10 mouse cellular contexts compared by ENCODE assay signal in genomic region chr9:7833421-7833820, GRCm38 (mm10). TPM values are rescaled to one million over a fixed set of nuclear protein-coding genes. Genes with fewer than 3 reads are reported as not detected.
DNase-seq lines count a peak whose midpoint lies in the region; ATAC-seq and TF ChIP-seq lines count a peak whose summit lies in the region.
"Had no signal": no experiment of that assay in that cellular context is flagged by ENCODE, and none has a peak within 500 bp of the region (broad histone marks: within the 10 kb centered on the region; RNA-seq: fewer than 3 reads in every experiment).

No protein-coding gene starts in this region.

- H3K9me3 ChIP-seq in midbrain, embryonic 12.5 days, result no peaks in the 10 kb centered on the region
- H3K9me3 ChIP-seq in midbrain, embryonic 15.5 days, result no peaks in the 10 kb centered on the region
- no peaks in the 10 kb centered on the region for H3K9me3 ChIP-seq in hindbrain, embryonic 13.5 days
- no peaks in the 10 kb centered on the region for H3K9me3 ChIP-seq in stomach, embryonic 14.5 days (ENCODE audit: control insufficient read depth, low read depth, low read length)

- peaks cover 23% of the 10 kb centered on the region for H3K4me1 ChIP-seq in midbrain, embryonic 12.5 days
- H3K4me1 ChIP-seq in midbrain, embryonic 15.5 days, result peaks cover 55% of the 10 kb centered on the region
- H3K4me1 ChIP-seq in hindbrain, embryonic 13.5 days (replicated peaks), result peaks cover 56% of the 10 kb centered on the region
- H3K4me1 ChIP-seq in stomach, embryonic 14.5 days (ENCODE audit: control insufficient read depth, insufficient read depth, low read length), result peaks cover 5% of the 10 kb centered on the region

- H3K27me3 ChIP-seq in midbrain, embryonic 12.5 days, result no peaks in the 10 kb centered on the region
- H3K27me3 ChIP-seq in midbrain, embryonic 15.5 days (replicated peaks), result no peaks in the 10 kb centered on the region
- H3K27me3 ChIP-seq in hindbrain, embryonic 13.5 days, result no peaks in the 10 kb centered on the region
- H3K27me3 ChIP-seq in stomach, embryonic 14.5 days (ENCODE audit: control insufficient read depth, insufficient read depth, low read length), result no peaks in the 10 kb centered on the region

- H3K27ac ChIP-seq in gastrocnemius, adult 2 months, result peak overlapping the region; percentile 6; the same call in 1 of the 2 replicates
- no peak overlapping the region for H3K27ac ChIP-seq in midbrain, embryonic 12.5 days (replicated peaks)
- no peak overlapping the region for H3K27ac ChIP-seq in midbrain, embryonic 15.5 days
- no peak overlapping the region for H3K27ac ChIP-seq in hindbrain, embryonic 13.5 days
- no peak overlapping the region for H3K27ac ChIP-seq in stomach, embryonic 14.5 days (ENCODE audit: low read length)

- H3K4me2 ChIP-seq in midbrain, embryonic 12.5 days (replicated peaks), result peak overlapping the region; percentile 9; the same call in 1 of the 2 replicates
- H3K4me2 ChIP-seq in midbrain, embryonic 15.5 days, result no peak overlapping the region
- H3K4me2 ChIP-seq in hindbrain, embryonic 13.5 days, result peak overlapping the region; percentile 36
- H3K4me2 ChIP-seq in stomach, embryonic 14.5 days (replicated peaks; ENCODE audit: low read depth, low read length), result 0 out of 2 replicates have a peak overlapping the region, but pooled peaks have one; percentile 8

- peaks cover 11% of the 10 kb centered on the region for H3K36me3 ChIP-seq in midbrain, embryonic 12.5 days
- no peaks in the 10 kb centered on the region; the same call in 1 of the 2 replicates for H3K36me3 ChIP-seq in midbrain, embryonic 15.5 days (replicated peaks)
- H3K36me3 ChIP-seq in hindbrain, embryonic 13.5 days, result peaks cover 11% of the 10 kb centered on the region
- peaks cover 13% of the 10 kb centered on the region; the same call in 1 of the 2 replicates for H3K36me3 ChIP-seq in stomach, embryonic 14.5 days (ENCODE audit: control insufficient read depth, insufficient read depth, low read length)

- TF ChIP-seq CTCF in gastrocnemius, adult 2 months (IDR thresholded peaks at IDR 0.05), result no peak

- H3K9ac ChIP-seq in midbrain, embryonic 12.5 days (replicated peaks), result no peak overlapping the region
- H3K9ac ChIP-seq in midbrain, embryonic 15.5 days, result no peak overlapping the region
- H3K9ac ChIP-seq in hindbrain, embryonic 13.5 days, result no peak overlapping the region
- H3K9ac ChIP-seq in stomach, embryonic 14.5 days (replicated peaks; ENCODE audit: low read depth, low read length), result no peak overlapping the region

- no peak for ATAC-seq in midbrain, embryonic 12.5 days (ENCODE audit: low FRiP score, low read depth)
- ATAC-seq in midbrain, embryonic 15.5 days (replicated peaks), result no peak
- ATAC-seq in hindbrain, embryonic 13.5 days (ENCODE audit: low FRiP score), result no peak
- no peak for ATAC-seq in stomach, embryonic 14.5 days (ENCODE audit: insufficient number of reproducible peaks, insufficient read depth, low FRiP score, low read depth)

- DNase-seq in gastrocnemius, adult 2 months, result no peak
- DNase-seq in gastrocnemius, postnatal 10 days, result no peak
- no peak for DNase-seq in spleen, postnatal 4 days (ENCODE audit: low spot score in 2 of 2)
- no peak for DNase-seq in MN1 (ENCODE audit: low spot score)
- DNase-seq: kidney, adult 2 months; thymus, adult 18-20 months had no signal

- 90% methylated on average over 6 of the region's 6 CpGs for WGBS in midbrain, embryonic 12.5 days
- 93% methylated on average over 6 of the region's 6 CpGs for WGBS in midbrain, embryonic 15.5 days
- 90% methylated on average over 6 of the region's 6 CpGs for WGBS in hindbrain, embryonic 13.5 days
- WGBS in stomach, embryonic 14.5 days, result 89% methylated on average over 6 of the region's 6 CpGs

- H3K4me3 ChIP-seq in gastrocnemius, adult 2 months, result peak overlapping the region; percentile 52
- H3K4me3 ChIP-seq in midbrain, embryonic 12.5 days, result no peak overlapping the region
- no peak overlapping the region for H3K4me3 ChIP-seq in midbrain, embryonic 15.5 days
- H3K4me3 ChIP-seq in hindbrain, embryonic 13.5 days, result 0 out of 2 replicates have a peak overlapping the region, but pooled peaks have one; percentile 4
- H3K4me3 ChIP-seq in stomach, embryonic 14.5 days (ENCODE audit: low read depth, low read length), result no peak overlapping the region

- intact Hi-C loops in gastrocnemius, adult 2 months (cut with DNase I), result loop anchor here (5.0 kb wide), 1 partner anchor 51 kb away; no protein-coding TSS in a partner anchor

RNA-seq across cellular contexts. Expression of gene Birc2, which starts 3.4 kb away (rescaled TPM):
- total RNA-seq in gastrocnemius, adult 2 months (2021), result 10 to 100 TPM; 21.9 to 22.0 TPM
- total RNA-seq in gastrocnemius, postnatal 10 days (2021), result 10 to 100 TPM; 18.1 to 19.6 TPM
- 42.8 and 46.6 TPM in 2 replicates for polyA plus RNA-seq in midbrain, embryonic 12.5 days (2016; fragmentation: Nextera tagmentation; extraction: Ambion mirVana)
- 42.3 and 45.5 TPM in 2 replicates for polyA plus RNA-seq in midbrain, embryonic 15.5 days (2015; fragmentation: Nextera tagmentation; extraction: Ambion mirVana)
- polyA plus RNA-seq in hindbrain, embryonic 13.5 days (2015; fragmentation: Nextera tagmentation; extraction: Ambion mirVana), result 44.8 and 47.2 TPM in 2 replicates
- polyA plus RNA-seq in stomach, embryonic 14.5 days (2014; fragmentation: Nextera tagmentation; extraction: Ambion mirVana), result 50.3 and 53.9 TPM in 2 replicates

RNA-seq across cellular contexts. Expression of gene Birc3, which starts 39.6 kb away (rescaled TPM):
- 1 to 10 TPM; 6.0 to 8.8 TPM for total RNA-seq in gastrocnemius, adult 2 months (2021)
- 10 to 100 TPM in 1 of 2 experiments, 1 to 10 TPM in 1; 7.2 to 12.5 TPM for total RNA-seq in gastrocnemius, postnatal 10 days (2021)
- 3.1 and 3.5 TPM in 2 replicates for polyA plus RNA-seq in midbrain, embryonic 12.5 days (2016; fragmentation: Nextera tagmentation; extraction: Ambion mirVana)
- polyA plus RNA-seq in midbrain, embryonic 15.5 days (2015; fragmentation: Nextera tagmentation; extraction: Ambion mirVana), result 2.3 and 2.7 TPM in 2 replicates
- polyA plus RNA-seq in hindbrain, embryonic 13.5 days (2015; fragmentation: Nextera tagmentation; extraction: Ambion mirVana), result 2.3 and 2.8 TPM in 2 replicates
- 7.7 and 8.4 TPM in 2 replicates for polyA plus RNA-seq in stomach, embryonic 14.5 days (2014; fragmentation: Nextera tagmentation; extraction: Ambion mirVana)

Comparison
In these comparisons a context has a peak if more than half of its experiments do, and no peak if none do; other contexts are left out.
1. H3K4me3 ChIP-seq: peak in gastrocnemius, adult 2 months (single experiment) and hindbrain, embryonic 13.5 days (single experiment); none in midbrain, embryonic 12.5 days (single experiment), midbrain, embryonic 15.5 days (single experiment) and stomach, embryonic 14.5 days (single experiment).